10 mouse cellular contexts compared by ENCODE assay signal in genomic region chr12:112117649-112118048, GRCm38 (mm10). TPM values are rescaled to one million over a fixed set of nuclear protein-coding genes. Genes with fewer than 3 reads are reported as not detected.
DNase-seq lines count a peak whose midpoint lies in the region; ATAC-seq lines count a peak whose summit lies in the region.
"Had no signal": no experiment of that assay in that cellular context is flagged by ENCODE, and none has a peak within 500 bp of the region (broad histone marks: within the 10 kb centered on the region; RNA-seq: fewer than 3 reads in every experiment).

No protein-coding gene starts in this region.

- no peak for DNase-seq in frontal cortex, postnatal 10 days (ENCODE audit: low spot score in 2 of 2)
- DNase-seq in right cerebral cortex, adult 2 months (ENCODE audit: low spot score in 2 of 2), result peak; percentile 74
- no peak for DNase-seq in right cerebral cortex, postnatal 10 days (ENCODE audit: low spot score in 2 of 2)
- peak; percentile 49 to 64 for DNase-seq in left cerebral cortex, postnatal 14 days (ENCODE audit: low spot score in 2 of 2)
- DNase-seq in telencephalon, adult 2 months (ENCODE audit: low read depth, low spot score), result peak; percentile 72
- no peak for DNase-seq in cerebellum, adult 18-20 months
- no peak for DNase-seq in embryo, embryonic 9.5 days (ENCODE audit: extremely low spot score)
- DNase-seq: adrenal gland, postnatal 14 days; kidney, adult 2 months had no signal

- ATAC-seq in frontal cortex, adult (ENCODE audit: low TSS enrichment), result peak; percentile 86

- intact Hi-C loops in left cerebral cortex, postnatal 14 days (cut with DNase I), result loop anchor here (10.0 kb wide), 1 partner anchor 427 kb away; no protein-coding TSS in a partner anchor

RNA-seq across cellular contexts. Expression of gene Aspg, which starts 11.2 kb away (rescaled TPM):
- total RNA-seq in left cerebral cortex, postnatal 14 days (2021), result 1 to 10 TPM; 1.9 to 4.7 TPM

RNA-seq across cellular contexts. Expression of gene Kif26a, which starts 28.4 kb away (rescaled TPM):
- total RNA-seq in left cerebral cortex, postnatal 14 days (2021), result 1 to 10 TPM; 5.8 to 8.1 TPM

Comparison
In these comparisons a context has a peak if more than half of its experiments do, and no peak if none do; other contexts are left out.
1. DNase-seq: peak in right cerebral cortex, adult 2 months (2 of 2), left cerebral cortex, postnatal 14 days (2 of 2) and telencephalon, adult 2 months (single experiment); none in frontal cortex, postnatal 10 days (0 of 2), right cerebral cortex, postnatal 10 days (0 of 2), cerebellum, adult 18-20 months (0 of 2) and embryo, embryonic 9.5 days (single experiment).